Mouse (Mus musculus) liver, adult 2 months (tissue): ENCODE data around the gene Plcg1.

Experiments used
- CTCF ChIP-seq: fragments of 200-500 bp; IDR thresholded peaks from 2 replicates; pipeline ENCODE4 v1.5.1; 2011; ENCODE audit warnings: low read depth, low read length, control low read depth
- POLR2A ChIP-seq: fragments of 200-500 bp; IDR thresholded peaks from 2 replicates; pipeline ENCODE4 v1.6.1; 2011; ENCODE audit warnings: low read length, control low read depth; ENCODE audit not compliant: insufficient read depth; ENCODE audit errors: extremely low read depth

DNA sequence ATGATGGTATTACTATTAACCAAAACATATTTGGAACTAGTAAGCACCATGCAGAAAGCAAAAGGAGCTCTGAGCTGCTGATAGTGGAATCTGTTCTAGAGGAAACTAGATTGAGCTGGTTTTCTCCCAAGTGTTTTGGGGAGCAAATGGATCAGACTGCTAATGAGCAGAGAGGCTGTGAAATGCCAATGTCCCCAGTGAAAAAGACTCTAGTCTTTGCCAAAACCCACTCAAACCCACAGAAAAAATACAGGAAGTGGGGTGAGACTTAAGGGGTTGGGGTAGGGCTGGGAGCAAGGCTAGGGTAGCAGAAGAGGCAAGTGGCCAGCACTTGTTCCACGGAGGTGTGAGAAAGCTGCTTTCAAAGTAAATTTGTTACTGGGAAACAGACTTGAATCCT lies 55.2 kb downstream of the Plcg1 start:
- TF ChIP-seq POLR2A (no peak), CTCF (no peak)
